Mouse (Mus musculus): ENCODE measurements around the gene Caskin1. TPM values are rescaled to one million over a fixed set of nuclear protein-coding genes. Genes with fewer than 3 reads are reported as not detected.

Caskin1 gene
- total and polyA plus RNA-seq, 3 experiments, result 0.11 TPM; not detected in 2

DNA sequence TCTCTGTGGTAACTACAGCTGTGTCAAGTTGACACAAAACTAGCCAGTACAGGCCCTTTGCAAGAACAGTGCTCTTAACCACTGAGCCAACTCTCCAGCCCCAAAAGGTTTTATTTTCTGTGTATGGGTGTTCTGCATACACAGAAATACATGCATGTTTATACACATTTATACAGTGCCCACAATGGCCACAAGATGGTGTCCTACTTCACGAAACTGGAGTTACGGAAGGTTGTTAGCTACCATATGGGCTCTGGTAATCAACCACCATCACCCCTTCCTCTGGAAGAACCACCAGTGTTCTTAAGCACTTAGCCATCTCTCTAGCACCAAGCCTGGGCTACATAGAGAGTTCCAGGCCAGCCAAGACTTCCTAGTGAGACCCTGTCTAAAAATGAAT is 26.8 kb upstream of the Caskin1 start:
- Histone ChIP-seq H3K4me1 (ENCODE audit: insufficient read depth, low read depth, low read length) (peaks cover 19% of the 10 kb centered on the region), H3K36me3 (replicated peaks) (peaks cover 36% of the 10 kb centered on the region), H3K27me3 (ENCODE audit: insufficient read depth, low read length) (no peaks in the 10 kb centered on the region), H3K4me3 (ENCODE audit: low read depth, low read length) (no peak overlapping the region), H3K9me3 (replicated peaks) (no peaks in the 10 kb centered on the region)
- TF ChIP-seq CTCF (IDR thresholded peaks at IDR 0.05; ENCODE audit: low read depth, low read length), result peak; percentile 28
- no peak for TF ChIP-seq GATA1 (IDR thresholded peaks at IDR 0.05; ENCODE audit: borderline replicate concordance, low read length)
- DNase-seq (ENCODE audit: low spot score), result no peak
- ATAC-seq (ENCODE audit: extremely low read depth, insufficient number of reproducible peaks, low FRiP score, poor library complexity, severe bottlenecking), result no peak

GRCm38 (mm10) chr17:24462932-24463331 is 25.5 kb upstream of the Caskin1 start:
- H3K27me3 ChIP-seq (ENCODE audit: insufficient read depth, low read length), result no peaks in the 10 kb centered on the region
- no peak overlapping the region for H3K4me3 ChIP-seq (ENCODE audit: low read depth, low read length)
- no peak for TF ChIP-seq GATA1 (IDR thresholded peaks at IDR 0.05; ENCODE audit: borderline replicate concordance, low read length)
- no peak for TF ChIP-seq TAL1 (conservative IDR thresholded peaks at IDR 0.05; ENCODE audit: low read depth, low read length)
- no peak for TF ChIP-seq CTCF (IDR thresholded peaks at IDR 0.05; ENCODE audit: low read depth, low read length)
- TF ChIP-seq POLR2AphosphoS5 (IDR thresholded peaks at IDR 0.05; ENCODE audit: insufficient replicate concordance, low read depth, low read length), result no peak
- TF ChIP-seq GATA2 (IDR thresholded peaks at IDR 0.05; ENCODE audit: borderline replicate concordance, low read depth, low read length), result no peak
- DNase-seq (ENCODE audit: low spot score) (no peak), ATAC-seq (ENCODE audit: extremely low read depth, insufficient number of reproducible peaks, low FRiP score, poor library complexity, severe bottlenecking) (no peak)
- peaks cover 39% of the 10 kb centered on the region for H3K36me3 ChIP-seq (replicated peaks)
- peaks cover 19% of the 10 kb centered on the region for H3K4me1 ChIP-seq (ENCODE audit: insufficient read depth, low read depth, low read length)
- no peaks in the 10 kb centered on the region for H3K9me3 ChIP-seq (replicated peaks)

DNA sequence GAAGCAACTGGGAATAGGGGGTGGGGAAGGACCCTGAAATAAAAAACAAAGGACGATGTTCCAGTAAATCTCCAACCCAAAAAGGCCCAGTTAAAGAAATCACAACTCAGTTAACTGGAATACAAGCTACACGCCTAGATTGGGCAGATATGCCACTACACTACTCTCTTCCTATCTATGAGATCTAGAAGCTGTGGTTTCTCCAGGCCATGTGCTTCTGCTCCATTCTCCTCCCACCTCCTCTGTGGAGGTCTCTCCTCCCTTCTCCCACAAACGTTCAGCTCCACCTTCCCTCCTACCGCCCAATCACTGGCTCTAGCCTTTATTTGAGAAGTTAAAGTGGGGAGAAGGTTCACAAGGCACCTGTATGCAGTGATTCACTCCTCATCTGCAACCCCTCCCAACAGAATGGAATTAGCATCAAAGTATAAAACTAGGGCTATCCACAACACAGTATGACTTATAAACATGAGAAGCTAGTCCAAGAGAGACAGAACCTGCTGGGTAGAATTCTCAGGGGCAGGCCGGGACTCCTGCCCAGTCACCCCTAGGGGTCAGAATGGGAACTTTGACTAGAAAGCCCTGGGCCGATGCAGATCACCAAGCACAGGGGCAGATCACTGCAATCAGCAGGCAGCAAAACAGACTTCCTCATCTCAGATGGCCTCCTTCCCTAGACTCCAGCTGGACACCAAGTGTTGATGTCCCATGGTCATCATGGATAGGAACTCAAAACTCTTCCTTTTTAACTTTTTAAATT is 24.8 kb upstream of the Caskin1 start:
- no peak overlapping the region for H3K4me3 ChIP-seq (ENCODE audit: low read depth, low read length)
- ATAC-seq (ENCODE audit: extremely low read depth, insufficient number of reproducible peaks, low FRiP score, poor library complexity, severe bottlenecking), result peak; percentile 70
- no peak for DNase-seq (ENCODE audit: low spot score)
- H3K9me3 ChIP-seq (replicated peaks), result no peaks in the 10 kb centered on the region
- H3K27me3 ChIP-seq (ENCODE audit: insufficient read depth, low read length), result no peaks in the 10 kb centered on the region
- TF ChIP-seq GATA2 (IDR thresholded peaks at IDR 0.05; ENCODE audit: borderline replicate concordance, low read depth, low read length), result peak; percentile 85; the same call in 1 of the 2 replicates
- no peak for TF ChIP-seq TAL1 (conservative IDR thresholded peaks at IDR 0.05; ENCODE audit: low read depth, low read length)
- peaks cover 20% of the 10 kb centered on the region for H3K4me1 ChIP-seq (ENCODE audit: insufficient read depth, low read depth, low read length)
- H3K36me3 ChIP-seq (replicated peaks), result peaks cover 43% of the 10 kb centered on the region

- H3K27me3 ChIP-seq (ENCODE audit: insufficient read depth, low read length), result no peaks in the 10 kb centered on the region
- peaks cover 56% of the 10 kb centered on the region for H3K36me3 ChIP-seq (replicated peaks)
- no peaks in the 10 kb centered on the region for H3K9me3 ChIP-seq (replicated peaks)
- TF ChIP-seq GATA2 (IDR thresholded peaks at IDR 0.05; ENCODE audit: borderline replicate concordance, low read depth, low read length), result no peak
- TF ChIP-seq TAL1 (conservative IDR thresholded peaks at IDR 0.05; ENCODE audit: low read depth, low read length), result no peak
- no peak for TF ChIP-seq GATA1 (IDR thresholded peaks at IDR 0.05; ENCODE audit: borderline replicate concordance, low read length)
- TF ChIP-seq POLR2AphosphoS5 (IDR thresholded peaks at IDR 0.05; ENCODE audit: insufficient replicate concordance, low read depth, low read length), result no peak
- no peak for TF ChIP-seq CTCF (IDR thresholded peaks at IDR 0.05; ENCODE audit: low read depth, low read length)
- H3K4me1 ChIP-seq (ENCODE audit: insufficient read depth, low read depth, low read length), result peaks cover 36% of the 10 kb centered on the region
- H3K4me3 ChIP-seq (ENCODE audit: low read depth, low read length), result no peak overlapping the region
- DNase-seq (ENCODE audit: low spot score) (no peak), ATAC-seq (ENCODE audit: extremely low read depth, insufficient number of reproducible peaks, low FRiP score, poor library complexity, severe bottlenecking) (no peak)
Observed at GRCm38 (mm10) chr17:24468636-24469246, 19.7 kb upstream of the Caskin1 start.

DNA sequence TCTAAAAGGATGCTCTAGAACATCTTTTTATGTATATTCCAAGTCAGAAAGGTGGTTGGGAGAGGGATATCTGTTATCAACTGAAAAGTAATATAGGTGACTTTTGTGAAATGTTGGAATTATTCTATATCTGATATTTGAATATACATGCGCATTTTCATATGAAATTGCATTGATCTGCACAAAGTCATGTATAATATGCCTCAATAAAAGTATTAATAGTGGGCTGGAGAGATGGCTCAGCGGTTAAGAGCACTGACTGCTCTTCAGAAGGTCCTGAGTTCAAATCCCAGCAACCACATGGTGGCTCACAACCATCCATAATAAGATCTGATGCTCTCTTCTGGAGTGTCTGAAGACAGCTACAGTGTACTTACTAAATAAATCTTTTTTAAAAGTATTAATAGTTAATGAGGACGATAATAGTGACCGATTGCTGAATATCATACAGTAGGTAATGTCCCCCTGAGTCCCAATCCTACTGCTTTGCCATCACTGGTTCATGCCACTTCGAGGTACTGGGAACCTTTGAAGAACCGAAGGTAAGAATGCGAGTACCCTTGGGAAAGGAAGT is 19.0 kb upstream of the Caskin1 start:
- no peak for ATAC-seq (ENCODE audit: extremely low read depth, insufficient number of reproducible peaks, low FRiP score, poor library complexity, severe bottlenecking)
- peaks cover 38% of the 10 kb centered on the region for H3K4me1 ChIP-seq (ENCODE audit: insufficient read depth, low read depth, low read length)
- peak overlapping the region; percentile 100 for H3K4me3 ChIP-seq (ENCODE audit: low read depth, low read length)
- H3K27me3 ChIP-seq (ENCODE audit: insufficient read depth, low read length), result no peaks in the 10 kb centered on the region
- no peak for TF ChIP-seq GATA1 (IDR thresholded peaks at IDR 0.05; ENCODE audit: borderline replicate concordance, low read length)
- TF ChIP-seq POLR2AphosphoS5 (IDR thresholded peaks at IDR 0.05; ENCODE audit: insufficient replicate concordance, low read depth, low read length), result no peak
- no peak for TF ChIP-seq GATA2 (IDR thresholded peaks at IDR 0.05; ENCODE audit: borderline replicate concordance, low read depth, low read length)
- TF ChIP-seq TAL1 (conservative IDR thresholded peaks at IDR 0.05; ENCODE audit: low read depth, low read length), result no peak
- TF ChIP-seq CTCF (IDR thresholded peaks at IDR 0.05; ENCODE audit: low read depth, low read length), result no peak
- no peak for DNase-seq (ENCODE audit: low spot score)
- no peaks in the 10 kb centered on the region for H3K9me3 ChIP-seq (replicated peaks)
- H3K36me3 ChIP-seq (replicated peaks), result peaks cover 63% of the 10 kb centered on the region

DNA sequence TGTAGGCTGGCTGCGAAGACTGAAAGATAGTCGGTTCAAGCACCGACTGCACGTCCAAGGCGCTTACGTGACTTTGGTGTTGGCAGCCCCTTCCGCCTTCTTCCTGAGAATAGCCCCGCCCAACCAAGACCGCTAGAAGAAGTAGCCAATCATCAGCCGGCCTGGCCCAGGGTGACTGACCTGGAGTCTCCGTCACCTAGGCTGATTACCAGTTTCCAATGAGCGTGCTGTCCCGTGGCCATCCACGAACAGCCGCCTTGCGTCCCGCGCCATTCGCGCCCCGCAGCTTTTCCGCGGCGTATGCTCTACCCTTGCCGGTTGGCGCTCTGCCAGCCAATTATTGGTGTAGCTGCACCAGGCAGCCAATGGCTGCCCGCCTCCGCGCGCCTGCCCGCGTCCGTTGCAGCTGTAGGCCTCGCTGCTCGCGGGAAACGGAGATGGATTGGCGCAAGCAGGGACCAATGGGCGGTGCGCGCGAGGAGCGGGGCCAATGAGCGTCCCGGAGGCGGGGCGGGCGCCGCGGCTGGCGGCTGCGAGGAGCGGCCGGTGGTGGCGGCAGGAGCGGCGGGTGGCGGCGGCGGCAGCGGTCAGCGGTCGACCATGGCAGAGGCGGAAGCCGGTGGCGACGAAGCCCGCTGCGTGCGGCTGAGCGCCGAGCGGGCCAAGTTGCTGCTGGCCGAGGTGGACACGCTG is 18.3 kb upstream of the Caskin1 start, which contains the start of the genes E4f1 and Pgp:
Gene E4f1, minus strand, starts transcription at position 404 of the 693 bp plus-strand sequence.
Gene Pgp, plus strand, starts transcription at position 483 of the 693 bp plus-strand sequence.
- ATAC-seq (ENCODE audit: extremely low read depth, insufficient number of reproducible peaks, low FRiP score, poor library complexity, severe bottlenecking) (peak; percentile 88), DNase-seq (ENCODE audit: low spot score) (peak; percentile 99)
- Histone ChIP-seq H3K36me3 (replicated peaks) (peaks cover 64% of the 10 kb centered on the region), H3K4me3 (ENCODE audit: low read depth, low read length) (peak within 1 kb of the TSS; percentile 100), H3K27me3 (ENCODE audit: insufficient read depth, low read length) (no peaks in the 10 kb centered on the region), H3K4me1 (ENCODE audit: insufficient read depth, low read depth, low read length) (peaks cover 45% of the 10 kb centered on the region), H3K9me3 (replicated peaks) (no peaks in the 10 kb centered on the region)
- TF ChIP-seq GATA2 (IDR thresholded peaks at IDR 0.05; ENCODE audit: borderline replicate concordance, low read depth, low read length) (no peak), TAL1 (conservative IDR thresholded peaks at IDR 0.05; ENCODE audit: low read depth, low read length) (no peak), GATA1 (IDR thresholded peaks at IDR 0.05; ENCODE audit: borderline replicate concordance, low read length) (no peak), POLR2AphosphoS5 (IDR thresholded peaks at IDR 0.05; ENCODE audit: insufficient replicate concordance, low read depth, low read length) (no peak; the same call in 1 of the 2 replicates), CTCF (IDR thresholded peaks at IDR 0.05; ENCODE audit: low read depth, low read length) (no peak)
